Mouse (Mus musculus): ENCODE data around the gene Cox17. TPM values are rescaled to one million over a fixed set of nuclear protein-coding genes. Genes with fewer than 3 reads are reported as not detected.

Cox17 gene
- polyA plus RNA-seq (2017; shearing (Covaris generic)) = 100 to 1,000 TPM; 142 to 157 TPM

GRCm38 (mm10) chr16:38346529-38347325 lies at the start of gene Cox17, which contains the start of gene Gm21987:
Gene Cox17, plus strand, starts transcription at chr16:38346991.
Gene Gm21987, plus strand, starts transcription at chr16:38347040.

GRCm38 (mm10) chr16:38341396-38342324 lies 5.1 kb upstream of the Cox17 start, which contains the start of gene Maats1:
Gene Maats1, minus strand, starts transcription at chr16:38342143.

GRCm38 (mm10) chr16:38361933-38362332 lies 15.1 kb downstream of the Cox17 start, which contains the start of gene Popdc2:
Gene Popdc2, plus strand, starts transcription at chr16:38362209.

Other genes with a start within 250 kb of the Cox17 start
- not detected for gene Nr1i2, start 52.2 kb upstream of the Cox17 start, polyA plus RNA-seq (2017; shearing (Covaris generic))
- 1 to 10 TPM in 1 of 2 experiments, under 1 TPM in 1; 0.11 to 1.9 TPM for gene Maats1, start 4.8 kb upstream of the Cox17 start, polyA plus RNA-seq (2017; shearing (Covaris generic))
- gene Gm21987, start within 50 bp of the Cox17 start, polyA plus RNA-seq (2017; shearing (Covaris generic)) = 1 to 10 TPM in 1 of 2 experiments, not detected in 1; 3.2 TPM
- gene Popdc2, start 15.2 kb downstream of the Cox17 start, polyA plus RNA-seq (2017; shearing (Covaris generic)) = 1 to 10 TPM; 2.2 TPM
- gene Pla1a, start 86.2 kb downstream of the Cox17 start, polyA plus RNA-seq (2017; shearing (Covaris generic)) = under 1 TPM; 0.13 to 0.56 TPM
- 100 to 1,000 TPM in 1 of 2 experiments, 10 to 100 TPM in 1; 94.3 to 102 TPM for gene Adprh, start 105.7 kb downstream of the Cox17 start, polyA plus RNA-seq (2017; shearing (Covaris generic))
- 1 to 10 TPM in 1 of 2 experiments, under 1 TPM in 1; 0.78 to 5.0 TPM for gene Cd80, start 108.6 kb downstream of the Cox17 start, polyA plus RNA-seq (2017; shearing (Covaris generic))
- 1 to 10 TPM; 5.4 to 6.7 TPM for gene Timmdc1, start 175.7 kb downstream of the Cox17 start, polyA plus RNA-seq (2017; shearing (Covaris generic))
- 10 to 100 TPM; 47.9 to 64.8 TPM for gene Poglut1, start 203.3 kb downstream of the Cox17 start, polyA plus RNA-seq (2017; shearing (Covaris generic))
- 10 to 100 TPM; 42.0 to 45.0 TPM for gene Tmem39a, start 211.7 kb downstream of the Cox17 start, polyA plus RNA-seq (2017; shearing (Covaris generic))